Mouse (Mus musculus) MEL (cell line): Measurements from ENCODE around the gene Zfp446.

Source experiments
- ELF1 ChIP-seq: IDR thresholded peaks from 2 replicates; pipeline ENCODE4 v1.6.1; 2014; ENCODE audit warnings: low read depth, mild to moderate bottlenecking, inconsistent platforms, low read length, improper control_type of control experiment, moderate library complexity
- POLR2A ChIP-seq, 2 experiments: IDR thresholded peaks; 2 replicates each; pipeline ENCODE4 v1.6.1; 2011 to 2012; ENCODE audit warnings: low read length in 2 of 2, mild to moderate bottlenecking in 2 of 2, control low read depth in 1 of 2, improper control_type of control experiment in 1 of 2, low read depth in 1 of 2, moderate library complexity in 1 of 2; ENCODE audit not compliant: control insufficient read depth in 1 of 2, insufficient read depth in 1 of 2, poor library complexity in 1 of 2

DNA sequence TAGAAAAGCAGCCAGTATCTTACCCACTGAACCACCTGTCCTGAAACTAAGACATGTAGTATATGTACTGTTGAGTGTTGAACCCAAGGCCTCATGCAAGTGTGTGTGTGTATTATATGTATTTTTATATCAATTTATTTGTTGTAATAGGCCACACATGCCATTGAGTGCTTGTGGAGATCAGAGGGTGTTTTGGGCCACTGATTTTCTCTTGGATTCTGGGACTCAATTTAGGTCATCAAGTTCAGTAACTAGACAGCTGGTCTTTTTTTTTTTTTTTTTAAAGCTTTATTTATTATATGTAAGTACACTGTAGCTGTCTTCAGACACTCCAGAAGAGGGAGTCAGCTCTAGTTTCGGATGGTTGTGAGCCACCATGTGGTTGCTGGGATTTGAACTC lies 37.6 kb downstream of the Zfp446 start:
- TF ChIP-seq ELF1 (no peak), POLR2A (IDR thresholded peaks at IDR 0.05; ENCODE audit: control insufficient read depth in 1 of 2, insufficient read depth in 1 of 2, low read depth in 1 of 2, low read length in 2 of 2, poor library complexity in 1 of 2) (no peak)
